Comparison of ENCODE assay signal across 16 mouse cellular contexts in the genomic region with DNA sequence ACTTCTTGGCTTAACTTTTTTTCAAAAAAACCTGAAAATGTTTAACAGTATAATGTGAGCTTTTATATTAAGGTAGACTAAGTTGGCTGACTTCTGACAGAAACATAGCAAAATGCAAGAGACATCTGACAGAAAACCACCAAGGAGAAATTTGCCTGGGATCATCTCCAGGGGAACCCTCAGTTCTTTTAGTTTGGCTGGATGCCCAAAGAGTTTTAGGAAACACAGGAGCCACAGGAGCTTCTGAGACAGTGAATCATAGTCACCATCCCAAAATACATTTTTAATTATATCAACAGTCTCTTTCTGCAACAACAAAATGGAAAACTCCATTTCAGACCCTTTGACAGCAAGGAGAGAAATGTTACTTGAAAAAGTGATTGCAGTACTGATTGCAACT.
"Had no signal": no experiment of that assay in that cellular context is flagged by ENCODE, and none has a peak within 500 bp of the region (broad histone marks: within the 10 kb centered on the region; RNA-seq: fewer than 3 reads in every experiment).

No protein-coding gene starts in this region.

- H3K9ac ChIP-seq: liver, embryonic 13.5 days had no signal

- DNase-seq: kidney, adult 2 months; kidney, postnatal 25 days; layer of hippocampus, adult 9-11 months; liver, embryonic 13.5 days; lung, adult 2 months; lung, postnatal 14 days; lung, postnatal 4 days; midbrain, embryonic 14.5 days; right cerebral cortex, postnatal 4 days; thymus, postnatal 25 days had no signal

- H3K36me3 ChIP-seq: liver, embryonic 13.5 days had no signal

- H3K4me1 ChIP-seq: liver, embryonic 13.5 days had no signal

- H3K4me3 ChIP-seq: layer of hippocampus, adult 2 months; left cerebral cortex, adult 2 months; liver, embryonic 13.5 days had no signal

- H3K9me3 ChIP-seq: liver, embryonic 13.5 days had no signal

- ATAC-seq: intestine, postnatal 0 days had no signal

- H3K27ac ChIP-seq: kidney, postnatal 0 days; layer of hippocampus, adult 2 months; left cerebral cortex, adult 2 months; liver, embryonic 13.5 days; stomach, postnatal 0 days had no signal

- H3K27me3 ChIP-seq: liver, embryonic 13.5 days had no signal

- H3K4me2 ChIP-seq: liver, embryonic 13.5 days; midbrain, embryonic 11.5 days had no signal
